Mouse (Mus musculus) E14TG2a.4 (cell line): ENCODE results near the gene Marcks.
"Not testable (repeated sequence)": the region's sequence is repeated elsewhere in the genome, so short reads cannot be mapped to it uniquely, and the experiment has no call there.

ENCODE experiments used
- H3K27me3 ChIP-seq: 2 replicates; pipeline ENCODE4 v1.6.1; 2014; ENCODE audit warnings: low read length, control low read depth; ENCODE audit not compliant: insufficient read depth
- H3K36me3 ChIP-seq: 2 replicates; pipeline ENCODE4 v1.6.1; 2014; ENCODE audit warnings: low read length, control low read depth; ENCODE audit not compliant: insufficient read depth
- H3K4me1 ChIP-seq: replicated peaks from 2 replicates; pipeline ENCODE4 v1.6.1; 2014; ENCODE audit warnings: low read depth, low read length, control low read depth
- H3K4me3 ChIP-seq: replicated peaks from 2 replicates; pipeline ENCODE4 v1.5.1; 2014; ENCODE audit warnings: mild to moderate bottlenecking, low read length
- H3K9me3 ChIP-seq: 2 replicates; pipeline ENCODE4 v1.6.1; 2014; ENCODE audit warnings: low read length, control low read depth
- CTCF ChIP-seq: conservative IDR thresholded peaks from 2 replicates; pipeline ENCODE4 v1.5.1; 2014; ENCODE audit warnings: low read length
- NANOG ChIP-seq: IDR thresholded peaks from 2 replicates; pipeline ENCODE4 v1.6.1; 2014; ENCODE audit warnings: borderline replicate concordance, low read length, mixed read lengths
- POU5F1 ChIP-seq: IDR thresholded peaks from 2 replicates; pipeline ENCODE4 v1.6.1; 2014; ENCODE audit warnings: low read length, borderline replicate concordance

Marcks gene

DNA sequence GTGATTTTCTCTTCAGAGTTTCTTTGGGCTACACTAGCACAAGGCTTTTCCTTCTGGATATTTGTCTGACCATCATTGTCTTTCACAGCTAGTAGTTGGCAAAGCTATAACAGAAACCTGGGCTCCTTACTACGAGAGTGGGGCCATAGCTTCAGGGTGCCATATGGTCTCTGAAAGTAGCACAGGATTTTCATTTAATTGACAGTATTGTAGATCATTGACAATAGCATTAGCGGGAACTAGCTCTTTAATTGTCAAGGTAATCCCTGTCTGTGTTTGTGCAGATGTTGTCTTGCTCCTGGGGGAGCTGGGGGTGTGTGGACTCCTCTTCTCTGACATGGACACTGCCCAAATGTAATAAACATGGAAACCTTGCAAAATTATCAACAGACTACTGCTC lies 37.0 kb downstream of the Marcks start:
- no peaks in the 10 kb centered on the region for H3K27me3 ChIP-seq
- peaks cover 15% of the 10 kb centered on the region for H3K9me3 ChIP-seq
- no peaks in the 10 kb centered on the region for H3K4me1 ChIP-seq
- H3K4me3 ChIP-seq: no peak overlapping the region
- no peaks in the 10 kb centered on the region for H3K36me3 ChIP-seq
- TF ChIP-seq POU5F1 (no peak), CTCF (no peak), NANOG (no peak)

DNA sequence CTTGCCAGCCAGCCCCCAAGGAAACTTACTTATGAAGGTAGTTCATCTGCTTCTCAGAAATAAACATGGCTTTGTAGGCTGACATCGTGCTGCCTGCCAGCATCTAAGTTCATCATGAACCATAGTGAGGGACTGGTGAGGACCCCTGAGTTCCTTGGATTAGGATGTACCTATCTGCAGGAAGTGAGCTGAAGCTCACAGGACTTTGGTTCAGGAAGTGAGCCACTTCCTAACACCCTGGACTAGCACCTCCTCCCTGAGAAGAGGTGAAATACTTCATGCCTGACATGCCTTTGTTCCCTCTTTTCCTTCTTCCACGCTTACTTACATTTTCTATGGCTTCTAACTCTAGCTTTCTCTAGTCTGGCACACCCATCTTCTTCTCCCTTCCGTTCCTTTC lies 42.2 kb downstream of the Marcks start:
- no peaks in the 10 kb centered on the region for H3K36me3 ChIP-seq
- H3K4me1 ChIP-seq: no peaks in the 10 kb centered on the region
- no peak overlapping the region for H3K4me3 ChIP-seq
- H3K27me3 ChIP-seq: no peaks in the 10 kb centered on the region
- TF ChIP-seq CTCF: no peak
- no peak for TF ChIP-seq POU5F1
- TF ChIP-seq NANOG: no peak
- peaks cover 15% of the 10 kb centered on the region for H3K9me3 ChIP-seq

DNA sequence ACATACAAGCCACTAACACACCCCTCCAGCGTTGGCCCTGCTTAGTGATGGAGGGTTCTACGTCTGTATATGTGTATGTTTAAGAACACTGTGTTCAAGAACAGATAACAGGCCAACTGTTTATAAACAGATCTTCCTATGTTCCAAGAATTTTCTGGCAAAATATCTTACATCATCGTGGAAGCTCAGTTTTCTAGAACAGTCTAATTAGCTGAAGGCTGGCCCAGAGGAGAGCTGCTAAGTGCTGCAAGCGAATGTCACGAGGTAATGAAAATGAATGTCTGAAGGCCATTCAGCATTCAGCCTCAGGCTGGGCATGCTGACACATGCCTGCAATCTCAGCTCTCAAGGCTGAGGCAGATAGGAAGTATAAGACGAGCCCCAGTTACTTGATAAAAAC lies 42.9 kb downstream of the Marcks start:
- Histone ChIP-seq H3K27me3 (no peaks in the 10 kb centered on the region), H3K9me3 (peaks cover 12% of the 10 kb centered on the region), H3K4me3 (no peak overlapping the region), H3K4me1 (peaks cover under 1% of the 10 kb centered on the region; the same call in 1 of the 2 replicates), H3K36me3 (no peaks in the 10 kb centered on the region)
- TF ChIP-seq NANOG (no peak), CTCF (no peak)

DNA sequence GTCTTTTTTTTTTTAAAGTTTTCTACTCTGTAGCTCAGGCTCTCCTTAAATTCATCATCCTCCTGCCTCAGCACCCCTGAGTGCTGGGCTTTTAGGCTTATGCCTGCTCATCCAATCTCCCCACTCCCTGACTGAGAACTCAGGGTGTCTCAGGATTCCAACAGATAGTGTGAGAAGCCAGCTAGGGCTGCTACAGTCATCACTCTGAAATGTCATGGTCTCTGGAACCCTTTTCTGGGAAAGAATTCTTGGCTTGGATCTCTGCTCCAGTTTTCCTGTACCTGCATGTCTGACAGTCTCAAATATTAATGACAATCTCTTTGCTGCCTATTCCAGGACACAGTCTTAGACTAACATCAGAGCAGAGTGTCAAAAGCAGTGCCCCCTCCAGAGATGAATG lies 45.4 kb downstream of the Marcks start:
- Histone ChIP-seq H3K36me3 (no peaks in the 10 kb centered on the region), H3K4me3 (no peak overlapping the region), H3K9me3 (no peaks in the 10 kb centered on the region), H3K4me1 (peaks cover 9% of the 10 kb centered on the region), H3K27me3 (no peaks in the 10 kb centered on the region)
- no peak for TF ChIP-seq POU5F1
- TF ChIP-seq CTCF: no peak
- TF ChIP-seq NANOG: no peak

DNA sequence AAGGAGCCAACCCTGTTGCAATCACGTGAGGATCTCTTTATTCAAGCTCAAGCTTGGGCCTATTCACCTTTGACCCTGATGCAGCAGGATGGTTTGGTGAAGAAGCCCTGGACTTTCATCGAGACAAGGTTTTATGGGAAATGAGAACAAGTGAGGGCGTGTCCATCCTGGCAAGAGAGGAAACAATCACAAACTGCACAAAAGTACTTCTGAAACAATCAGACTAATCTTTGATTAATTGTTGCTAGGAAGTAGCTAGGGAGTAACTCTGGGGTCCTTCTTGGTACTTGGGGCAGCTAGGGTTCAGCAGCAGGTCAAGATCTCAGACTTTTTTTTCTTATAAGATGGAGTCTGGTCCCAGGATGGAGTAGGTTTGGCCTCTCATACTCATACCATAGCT lies 48.3 kb downstream of the Marcks start:
- H3K36me3 ChIP-seq: no peaks in the 10 kb centered on the region
- TF ChIP-seq NANOG (peak; percentile 73; the same call in 1 of the 2 replicates), CTCF (no peak)

DNA sequence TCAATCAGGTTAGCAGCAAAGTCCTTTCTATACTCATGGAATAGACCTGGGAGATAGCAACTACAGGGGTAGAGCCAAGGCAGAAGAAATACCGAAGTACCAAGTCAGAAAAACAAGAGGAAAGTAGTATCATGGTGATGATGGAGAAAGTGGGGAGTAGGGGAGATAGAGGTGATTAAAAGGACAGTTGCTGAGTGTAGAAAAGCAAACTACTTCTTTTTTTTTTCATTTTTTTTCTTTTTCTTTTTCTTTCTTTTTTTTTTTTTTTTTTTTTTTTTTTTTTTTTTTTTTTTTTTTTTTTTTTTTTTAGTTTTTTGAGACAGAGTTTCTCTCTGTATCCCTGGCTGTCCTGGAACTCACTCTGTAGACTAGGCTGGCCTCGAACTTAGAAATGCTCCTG lies 54.6 kb downstream of the Marcks start:
- H3K36me3 ChIP-seq, H3K4me3 ChIP-seq, H3K9me3 ChIP-seq, H3K4me1 ChIP-seq, H3K27me3 ChIP-seq: not testable (repeated sequence)

More for the DNA sequence above, 48.3 kb downstream of the Marcks start:
- Histone ChIP-seq H3K27me3 (no peaks in the 10 kb centered on the region), H3K4me1 (peaks cover 9% of the 10 kb centered on the region), H3K4me3 (no peak overlapping the region), H3K9me3 (no peaks in the 10 kb centered on the region)
